Mouse (Mus musculus): ENCODE data around the gene Tmem30a.

DNA sequence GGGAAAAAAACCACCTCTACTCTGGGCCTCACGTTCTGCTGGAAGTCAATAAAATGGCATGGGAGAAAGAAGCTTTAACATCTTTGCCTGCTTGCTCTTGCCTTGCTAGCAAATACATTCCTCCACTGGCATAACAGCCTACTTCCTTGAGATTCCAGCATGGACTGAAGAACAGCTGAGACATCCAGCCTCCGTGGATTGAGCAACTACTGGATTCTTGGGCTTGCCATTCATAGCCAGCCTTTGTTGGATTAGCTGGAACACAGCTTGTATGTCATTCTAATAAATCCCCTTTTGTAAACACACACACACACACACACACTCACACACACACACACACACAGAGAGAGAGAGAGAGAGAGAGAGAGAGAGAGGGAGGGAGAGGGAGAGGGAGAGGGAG, 33.8 kb upstream of the Tmem30a start:
- TF ChIP-seq POLR2A (IDR thresholded peaks at IDR 0.05; ENCODE audit: low read depth, low read length): no peak
- TF ChIP-seq CTCF (IDR thresholded peaks at IDR 0.05; ENCODE audit: extremely low read depth, insufficient read depth, insufficient read length, insufficient replicate concordance): no peak

Measured in spleen, adult 2 months (tissue).